Mouse (Mus musculus) bone marrow, adult 2 months (tissue): ENCODE measurements at regions not wholly inside any gene's neighbourhood (a gene's known extent, or its start where the extent isn't known, plus 50 kb on each side); places are given as distances from the start of the nearest gene placed in this dataset.

Experiments
- CTCF ChIP-seq: fragments of 200-500 bp; IDR thresholded peaks from 2 replicates; pipeline ENCODE4 v1.5.1; 2011; ENCODE audit warnings: low read length, control low read depth; ENCODE audit not compliant: control insufficient read depth, insufficient read depth
- POLR2A ChIP-seq: fragments of 200-500 bp; IDR thresholded peaks from 2 replicates; pipeline ENCODE4 v1.6.1; 2011; ENCODE audit warnings: low read depth, mild to moderate bottlenecking, control low read depth, low read length, borderline replicate concordance; ENCODE audit not compliant: control insufficient read depth

DNA sequence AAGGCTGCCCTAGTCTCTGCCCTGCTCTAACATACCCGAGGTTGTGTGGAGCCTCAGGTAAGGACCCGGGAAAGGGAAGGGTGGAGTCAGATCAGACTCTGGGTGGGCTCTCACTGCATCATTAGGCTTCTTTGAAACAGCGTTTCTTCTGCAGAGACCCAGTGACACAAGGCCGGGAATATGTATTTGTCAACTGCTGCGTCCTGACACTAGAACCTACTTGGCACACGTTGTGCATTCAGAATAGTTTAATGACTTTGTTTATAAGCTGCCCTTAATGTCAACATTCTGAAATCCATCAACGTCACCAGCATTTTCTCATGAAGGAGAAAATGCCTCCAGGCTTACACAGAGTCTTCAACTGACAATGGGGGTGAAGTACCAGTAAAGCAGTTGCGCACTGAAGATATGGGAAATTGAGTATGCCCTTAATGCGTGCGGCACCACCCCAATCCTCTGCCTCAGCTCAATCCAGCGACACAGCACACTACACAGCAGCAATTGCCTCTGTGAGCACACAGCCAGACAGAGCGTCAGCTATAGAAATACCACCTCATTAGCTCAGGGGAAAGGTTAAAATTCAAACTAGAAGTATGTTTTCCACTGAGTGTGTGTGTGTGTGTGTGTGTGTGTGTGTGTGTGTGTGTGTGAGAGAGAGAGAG is 152.7 kb upstream of the Spdye4c start:
- TF ChIP-seq CTCF (no peak), POLR2A (no peak)
